ENCODE assay signal across 20 mouse cellular contexts in genomic region chr9:45618443-45618842, GRCm38 (mm10).
DNase-seq lines count a peak whose midpoint lies in the region; ATAC-seq lines count a peak whose summit lies in the region.
"Had no signal": no experiment of that assay in that cellular context is flagged by ENCODE, and none has a peak within 500 bp of the region (broad histone marks: within the 10 kb centered on the region; RNA-seq: fewer than 3 reads in every experiment).

No protein-coding gene starts in this region.

- no peaks in the 10 kb centered on the region for H3K36me3 ChIP-seq in forebrain, embryonic 11.5 days (ENCODE audit: control insufficient read depth, insufficient read depth, low read length)
- no peaks in the 10 kb centered on the region for H3K36me3 ChIP-seq in forebrain, embryonic 10.5 days (replicated peaks)
- H3K36me3 ChIP-seq in neural tube, embryonic 13.5 days = no peaks in the 10 kb centered on the region
- no peaks in the 10 kb centered on the region for H3K36me3 ChIP-seq in midbrain, embryonic 14.5 days (ENCODE audit: control insufficient read depth, insufficient read depth, low read length)
- H3K36me3 ChIP-seq: heart, embryonic 13.5 days; intestine, embryonic 15.5 days; limb, embryonic 12.5 days; liver, embryonic 12.5 days had no signal

- no peak overlapping the region for H3K4me3 ChIP-seq in forebrain, embryonic 11.5 days (ENCODE audit: low read depth, low read length)
- H3K4me3 ChIP-seq in forebrain, embryonic 10.5 days = no peak overlapping the region
- no peak overlapping the region for H3K4me3 ChIP-seq in neural tube, embryonic 13.5 days
- H3K4me3 ChIP-seq in midbrain, embryonic 14.5 days (replicated peaks; ENCODE audit: low read depth, low read length) = no peak overlapping the region
- H3K4me3 ChIP-seq: heart, embryonic 13.5 days; intestine, embryonic 15.5 days; limb, embryonic 12.5 days; liver, embryonic 12.5 days had no signal

- H3K4me2 ChIP-seq in forebrain, embryonic 11.5 days (ENCODE audit: low read depth, low read length, severe bottlenecking) = no peak overlapping the region
- no peak overlapping the region for H3K4me2 ChIP-seq in neural tube, embryonic 13.5 days
- H3K4me2 ChIP-seq in midbrain, embryonic 14.5 days (ENCODE audit: low read length) = no peak overlapping the region
- H3K4me2 ChIP-seq: heart, embryonic 13.5 days; intestine, embryonic 15.5 days; limb, embryonic 12.5 days; liver, embryonic 12.5 days had no signal

- no peaks in the 10 kb centered on the region for H3K9me3 ChIP-seq in forebrain, embryonic 11.5 days (ENCODE audit: control insufficient read depth, low read length)
- no peaks in the 10 kb centered on the region for H3K9me3 ChIP-seq in forebrain, embryonic 10.5 days
- no peaks in the 10 kb centered on the region for H3K9me3 ChIP-seq in neural tube, embryonic 13.5 days
- no peaks in the 10 kb centered on the region for H3K9me3 ChIP-seq in midbrain, embryonic 14.5 days (ENCODE audit: control insufficient read depth, low read length)
- H3K9me3 ChIP-seq: heart, embryonic 13.5 days; intestine, embryonic 15.5 days; limb, embryonic 12.5 days; liver, embryonic 12.5 days had no signal

- ATAC-seq in forebrain, embryonic 11.5 days (replicated peaks; ENCODE audit: low FRiP score) = no peak
- no peak for ATAC-seq in neural tube, embryonic 13.5 days (ENCODE audit: low read depth)
- ATAC-seq in midbrain, embryonic 14.5 days (ENCODE audit: low FRiP score, low TSS enrichment) = no peak
- ATAC-seq: intestine, embryonic 15.5 days; liver, embryonic 12.5 days; Patski had no signal

- 0 out of 2 replicates have a peak overlapping the region, but pooled peaks have one; percentile 25 for H3K27ac ChIP-seq in forebrain, embryonic 11.5 days (ENCODE audit: low read depth, low read length)
- H3K27ac ChIP-seq in forebrain, embryonic 10.5 days = no peak overlapping the region
- H3K27ac ChIP-seq in neural tube, embryonic 13.5 days (replicated peaks) = peak overlapping the region; percentile 75
- H3K27ac ChIP-seq in midbrain, embryonic 14.5 days (replicated peaks; ENCODE audit: low read depth, low read length) = peak overlapping the region; percentile 76
- H3K27ac ChIP-seq: heart, embryonic 13.5 days; intestine, embryonic 15.5 days; limb, embryonic 12.5 days; liver, embryonic 12.5 days had no signal

- WGBS in forebrain, embryonic 11.5 days = 88% methylated on average over 7 of the region's 7 CpGs
- WGBS in forebrain, embryonic 10.5 days = 93% methylated on average over 7 of the region's 7 CpGs
- 73% methylated on average over 7 of the region's 7 CpGs for whole genome bisulfite sequencing in neural tube, embryonic 13.5 days
- WGBS in midbrain, embryonic 14.5 days = 84% methylated on average over 7 of the region's 7 CpGs

- no peak overlapping the region for H3K9ac ChIP-seq in forebrain, embryonic 11.5 days (ENCODE audit: low read length)
- H3K9ac ChIP-seq in neural tube, embryonic 13.5 days = no peak overlapping the region
- H3K9ac ChIP-seq in midbrain, embryonic 14.5 days (replicated peaks; ENCODE audit: low read length) = no peak overlapping the region
- H3K9ac ChIP-seq: heart, embryonic 13.5 days; intestine, embryonic 15.5 days; limb, embryonic 12.5 days; liver, embryonic 12.5 days had no signal

- H3K27me3 ChIP-seq in forebrain, embryonic 11.5 days (ENCODE audit: control insufficient read depth, insufficient read depth, low read length) = no peaks in the 10 kb centered on the region
- no peaks in the 10 kb centered on the region for H3K27me3 ChIP-seq in forebrain, embryonic 10.5 days (ENCODE audit: poor library complexity, severe bottlenecking)
- no peaks in the 10 kb centered on the region for H3K27me3 ChIP-seq in neural tube, embryonic 13.5 days
- H3K27me3 ChIP-seq in midbrain, embryonic 14.5 days (ENCODE audit: control insufficient read depth, insufficient read depth, low read length) = no peaks in the 10 kb centered on the region
- H3K27me3 ChIP-seq: intestine, embryonic 15.5 days; limb, embryonic 12.5 days; liver, embryonic 12.5 days had no signal

- no peak for DNase-seq in forebrain, embryonic 11.5 days (ENCODE audit: low spot score)
- DNase-seq in forebrain, embryonic 10.5 days (ENCODE audit: extremely low spot score, low spot score) = no peak
- DNase-seq in neural tube, embryonic 10.5 days (ENCODE audit: extremely low spot score, low spot score) = no peak
- DNase-seq in midbrain, embryonic 14.5 days = no peak
- no peak for DNase-seq in urinary bladder, postnatal 10 days (ENCODE audit: low spot score)
- DNase-seq in Muller cell, postnatal 12 days (ENCODE audit: inconsistent ontology term) = no peak
- DNase-seq in right cerebral cortex, postnatal 14 days = no peak
- DNase-seq: adrenal gland, postnatal 14 days; cerebellum, adult 8-10 months; heart, adult 11 months; kidney, postnatal 36 days; lung, adult 2 months; right cerebral cortex, adult 18-20 months; thymus, postnatal 25 days had no signal

- peaks cover 4% of the 10 kb centered on the region; the same call in 1 of the 2 replicates for H3K4me1 ChIP-seq in forebrain, embryonic 11.5 days (replicated peaks; ENCODE audit: control insufficient read depth, insufficient read depth, low read length)
- peaks cover 28% of the 10 kb centered on the region for H3K4me1 ChIP-seq in forebrain, embryonic 10.5 days
- H3K4me1 ChIP-seq in neural tube, embryonic 13.5 days (replicated peaks) = peaks cover 75% of the 10 kb centered on the region
- H3K4me1 ChIP-seq in midbrain, embryonic 14.5 days (ENCODE audit: control insufficient read depth, insufficient read depth, low read length) = peaks cover 44% of the 10 kb centered on the region
- H3K4me1 ChIP-seq: heart, embryonic 13.5 days; intestine, embryonic 15.5 days; limb, embryonic 12.5 days; liver, embryonic 12.5 days had no signal
